Mouse (Mus musculus) kidney, postnatal 10 days (tissue): ENCODE measurements around the gene Nfe2.

Experiments
- DNase-seq: peaks from one replicate; pipeline ENCODE4 v3.0.0; 2021; ENCODE audit warnings: mixed read lengths

Gene Nfe2

DNA sequence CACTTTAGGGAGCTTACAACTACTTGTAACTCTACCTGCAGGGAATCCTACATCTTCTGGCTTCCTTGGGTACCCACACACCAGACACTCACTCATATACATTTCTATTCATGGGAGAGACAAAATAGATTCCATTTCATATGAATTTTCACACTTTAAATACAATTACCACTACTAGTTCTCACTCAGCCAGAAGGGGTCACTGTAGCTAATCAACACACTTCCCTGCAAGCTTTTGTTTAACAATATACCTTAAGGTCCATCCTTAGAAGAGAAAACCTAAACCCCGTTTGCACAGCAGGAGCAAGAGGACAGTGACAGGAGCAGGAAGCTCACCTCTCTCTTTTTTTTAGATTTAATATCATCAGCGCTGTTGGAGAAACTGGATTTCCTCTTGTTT, 53.0 kb downstream of the Nfe2 start:
- peak; percentile 30 for DNase-seq

DNA sequence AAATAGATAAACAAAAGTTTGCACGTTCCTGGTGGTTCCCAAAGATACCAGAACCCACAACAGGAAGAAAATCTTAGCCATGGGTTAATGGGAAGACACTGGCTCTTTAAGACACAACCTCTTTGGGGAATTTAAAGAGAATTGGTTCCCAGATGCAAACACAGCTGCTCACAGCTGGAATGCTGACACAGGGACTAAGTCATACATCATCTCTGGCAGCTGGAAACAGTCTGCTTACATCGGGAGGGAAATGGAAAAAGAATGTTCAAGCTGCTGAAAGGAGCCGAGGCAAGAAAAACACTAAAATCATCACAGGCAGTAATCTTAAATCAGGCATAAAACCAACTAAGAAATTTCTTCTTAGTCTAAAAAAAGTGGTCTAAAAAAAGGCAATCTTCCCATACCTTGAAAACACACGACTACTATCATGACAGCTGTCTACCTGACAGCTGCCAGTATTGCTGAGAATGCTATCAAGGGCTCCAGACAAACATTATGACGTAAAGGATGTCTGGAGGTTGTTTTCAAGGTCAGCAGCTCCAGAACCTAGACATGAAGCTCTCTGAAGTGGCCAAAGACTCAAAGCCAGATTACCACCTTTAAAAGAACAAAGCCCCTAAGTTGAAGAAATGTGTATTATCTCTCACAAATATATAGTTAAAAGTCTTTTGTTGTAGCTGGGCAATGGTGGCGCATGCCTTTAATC, 56.0 kb downstream of the Nfe2 start:
- DNase-seq, result peak; percentile 91
